Mouse (Mus musculus): ENCODE measurements around the gene Slc31a1.

Slc31a1 gene

GRCm38 (mm10) chr4:62408601-62409282, 48.2 kb downstream of the Slc31a1 start, which contains the start of the genes Cdc26 and Prpf4:
Gene Cdc26, minus strand, starts transcription at chr4:62408642.
Gene Prpf4, plus strand, starts transcription at chr4:62408797.
- DNase-seq = peak; percentile 97 to 98

GRCm38 (mm10) chr4:62409615-62410014, 49.1 kb downstream of the Slc31a1 start:
- DNase-seq = no peak

DNA sequence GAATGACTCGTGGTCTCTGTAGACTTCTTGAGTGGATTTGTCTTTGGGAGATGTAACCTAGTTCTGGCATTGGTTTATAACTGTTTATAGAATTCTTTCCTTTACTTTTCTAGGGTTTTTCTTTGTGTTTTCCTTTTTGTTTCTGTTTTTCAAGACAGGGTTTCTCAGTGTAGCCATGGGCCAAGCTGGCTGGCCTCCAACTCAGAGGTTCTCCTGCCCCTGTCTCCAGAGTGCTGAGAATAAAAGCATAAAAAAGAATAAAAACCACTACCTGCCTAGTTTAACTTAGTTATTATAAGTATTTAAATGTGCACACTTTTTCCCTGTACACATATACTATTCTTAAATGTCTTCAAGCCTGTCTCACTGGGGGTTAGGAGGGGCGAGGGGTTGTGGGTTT, 49.8 kb downstream of the Slc31a1 start:
- no peak for DNase-seq

- no peak for DNase-seq
These were observed 51.1 kb downstream of the Slc31a1 start for GRCm38 (mm10) chr4:62411606-62412005.

- no peak for DNase-seq
These were observed 57.9 kb downstream of the Slc31a1 start for GRCm38 (mm10) chr4:62418448-62418847.

DNA sequence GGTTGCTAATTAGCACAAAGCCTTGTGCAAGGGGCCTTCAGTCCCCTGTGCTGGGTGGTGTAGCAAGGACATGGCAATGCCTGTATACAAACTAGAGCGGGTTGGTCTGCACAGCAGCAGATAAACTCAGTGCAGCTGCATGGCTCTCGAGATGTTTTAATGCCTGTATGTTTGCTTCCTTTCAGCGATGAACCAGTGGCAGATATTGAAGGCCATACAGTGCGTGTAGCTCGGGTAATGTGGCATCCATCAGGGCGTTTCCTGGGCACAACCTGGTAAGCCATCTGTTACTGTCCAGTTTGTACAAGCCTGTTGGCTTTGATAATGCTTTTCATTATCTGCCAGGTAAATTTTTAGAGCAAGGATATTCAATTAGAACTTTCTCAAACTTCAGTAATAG, 58.6 kb downstream of the Slc31a1 start:
- no peak for DNase-seq

DNA sequence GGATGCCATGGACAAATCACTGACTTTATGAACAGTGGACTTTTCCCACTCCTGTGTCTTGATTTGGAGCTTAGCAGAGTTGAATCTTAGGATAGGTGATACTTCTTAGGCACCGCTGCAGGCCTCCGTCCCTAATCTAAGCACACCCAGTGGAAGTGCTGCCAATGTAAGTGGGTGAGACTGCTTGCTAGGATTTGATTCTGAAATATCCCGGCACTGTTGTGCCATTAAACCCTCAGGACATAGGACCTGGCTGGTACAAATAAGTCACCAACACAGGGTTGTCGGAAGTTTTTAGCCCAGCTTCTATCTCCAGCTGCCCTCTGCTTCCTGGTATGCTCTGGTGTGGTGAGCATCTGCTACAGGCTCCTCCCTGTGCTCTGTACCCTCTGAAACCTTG, 65.4 kb downstream of the Slc31a1 start:
- no peak for DNase-seq

- no peak for DNase-seq
These were observed 67.6 kb downstream of the Slc31a1 start for GRCm38 (mm10) chr4:62427978-62428758.

GRCm38 (mm10) chr4:62429616-62430015, 69.1 kb downstream of the Slc31a1 start:
- DNase-seq = no peak

- no peak for DNase-seq
These were observed 70.2 kb downstream of the Slc31a1 start for GRCm38 (mm10) chr4:62430678-62431077.

GRCm38 (mm10) chr4:62431522-62431921, 71.0 kb downstream of the Slc31a1 start:
- no peak for DNase-seq

DNA sequence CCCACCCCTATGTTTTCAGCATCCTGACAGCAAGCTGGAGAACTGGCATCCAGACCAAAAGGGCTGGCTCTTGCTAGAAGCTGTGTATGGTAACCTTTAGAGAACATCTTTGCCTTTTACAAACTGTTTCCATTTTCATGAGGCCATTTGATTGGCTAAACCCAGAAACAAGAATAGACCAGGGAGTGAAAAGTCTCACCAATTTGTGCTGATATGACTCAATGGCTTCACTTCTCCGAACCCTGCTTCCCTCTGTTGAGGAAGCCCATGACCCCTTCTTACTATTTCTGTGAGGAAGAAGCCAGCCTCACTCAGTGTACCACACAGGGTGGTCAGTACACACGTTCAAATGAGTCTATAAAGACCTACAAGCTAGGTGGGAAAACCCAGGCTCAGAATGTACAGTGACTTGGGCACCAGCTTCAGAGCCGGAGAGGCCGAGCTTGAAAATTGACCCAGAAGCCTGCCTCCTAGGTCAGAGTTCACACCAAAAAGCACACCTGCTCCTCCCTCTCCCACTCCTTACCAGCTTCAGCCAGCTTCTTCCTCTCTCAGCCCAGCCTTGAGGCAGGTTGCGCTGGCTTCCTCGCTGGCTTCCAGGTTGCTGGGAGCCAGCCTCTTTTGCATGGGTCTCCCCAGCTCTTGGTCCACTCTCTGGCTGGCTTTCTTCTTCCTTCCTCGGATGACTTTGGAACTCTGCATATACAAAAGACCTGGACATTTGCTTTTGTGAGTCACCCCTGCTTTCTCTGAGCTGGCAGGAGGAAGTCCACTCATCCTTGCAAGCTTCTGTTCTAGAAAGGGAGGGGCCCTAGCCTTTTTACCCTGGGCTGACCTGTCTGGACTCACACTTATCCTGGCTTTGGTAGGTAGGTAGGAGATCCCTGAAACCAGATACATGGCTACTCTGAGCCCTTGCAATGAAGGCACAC, 73.7 kb downstream of the Slc31a1 start:
- DNase-seq = no peak

GRCm38 (mm10) chr4:62435081-62435480, 74.6 kb downstream of the Slc31a1 start, which contains the start of gene Rnf183:
Gene Rnf183, minus strand, starts transcription at chr4:62435252.
- DNase-seq = no peak

- DNase-seq = no peak
These were observed 76.8 kb downstream of the Slc31a1 start for GRCm38 (mm10) chr4:62437256-62437778.

- no peak for DNase-seq
These were observed 77.3 kb downstream of the Slc31a1 start for GRCm38 (mm10) chr4:62437871-62438270.

DNA sequence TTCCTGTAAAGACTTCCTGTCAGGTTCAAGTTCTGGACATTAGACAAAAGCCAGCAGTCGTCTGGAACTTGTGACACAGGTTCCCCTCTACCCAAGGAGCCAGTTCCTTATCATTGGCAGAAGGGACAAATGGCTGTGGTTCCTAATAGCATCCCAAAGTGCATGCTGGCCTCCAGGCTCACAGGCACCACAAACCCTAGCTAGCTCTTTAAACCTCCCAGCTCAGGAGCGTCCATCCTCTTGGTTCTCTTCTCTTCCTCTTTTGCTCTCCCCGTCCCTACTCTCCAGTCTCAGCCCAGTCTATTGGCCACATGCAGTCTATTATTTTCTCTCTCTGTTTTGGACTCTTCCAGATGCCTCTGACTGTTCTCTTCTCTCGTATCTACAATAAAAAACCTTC, 79.3 kb downstream of the Slc31a1 start:
- DNase-seq = no peak

- no peak for DNase-seq
These were observed 80.0 kb downstream of the Slc31a1 start for GRCm38 (mm10) chr4:62440544-62440943.

DNA sequence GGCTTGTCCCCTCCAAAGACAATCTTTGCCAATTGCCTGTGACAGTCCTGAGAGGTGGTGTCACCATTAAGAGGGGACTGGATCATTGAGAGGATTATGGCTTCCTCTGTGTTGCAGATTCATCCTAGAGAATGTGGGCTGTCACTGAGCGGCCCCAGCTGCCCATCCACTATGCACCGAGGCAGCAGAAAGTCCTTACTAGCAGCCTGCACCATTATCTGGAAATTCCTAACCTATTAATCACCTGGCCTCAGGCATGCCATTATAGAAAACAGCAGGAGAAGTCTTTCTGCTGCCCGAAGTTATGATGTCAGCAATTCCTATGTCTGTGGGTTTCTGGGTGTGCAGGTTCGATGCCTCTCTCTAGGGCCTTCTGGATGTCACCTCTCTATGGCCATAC, 80.5 kb downstream of the Slc31a1 start:
- no peak for DNase-seq

Data from thymus, adult 18-20 months (tissue).